Mouse (Mus musculus) MEL (cell line): ENCODE results near the gene Tatdn2.

Experiments
- CHD1 ChIP-seq: IDR thresholded peaks from 2 replicates; pipeline ENCODE4 v1.6.1; 2012; ENCODE audit warnings: low read depth, mild to moderate bottlenecking, inconsistent platforms, low read length, improper control_type of control experiment
- CTCF ChIP-seq, 3 experiments: IDR thresholded peaks in 2 of 3; conservative IDR thresholded peaks in 1 of 3; 2 replicates each; pipeline ENCODE4 v1.5.1; 2011 to 2012; ENCODE audit warnings: low read length in 3 of 3, low read depth in 2 of 3, mild to moderate bottlenecking in 2 of 3, improper control_type of control experiment in 1 of 3, inconsistent platforms in 1 of 3, mixed read lengths in 1 of 3, moderate library complexity in 1 of 3; ENCODE audit not compliant: control insufficient read depth in 1 of 3, insufficient read depth in 1 of 3, poor library complexity in 1 of 3, severe bottlenecking in 1 of 3
- GATA1 ChIP-seq: IDR thresholded peaks from 2 replicates; pipeline ENCODE4 v1.6.1; 2011; ENCODE audit warnings: low read depth, low read length, improper control_type of control experiment
- POLR2A ChIP-seq, 2 experiments: IDR thresholded peaks; 2 replicates each; pipeline ENCODE4 v1.6.1; 2011 to 2012; ENCODE audit warnings: low read length in 2 of 2, mild to moderate bottlenecking in 2 of 2, control low read depth in 1 of 2, improper control_type of control experiment in 1 of 2, low read depth in 1 of 2, moderate library complexity in 1 of 2; ENCODE audit not compliant: control insufficient read depth in 1 of 2, insufficient read depth in 1 of 2, poor library complexity in 1 of 2
- SMC3 ChIP-seq: IDR thresholded peaks from 2 replicates; pipeline ENCODE4 v1.6.1; 2011; ENCODE audit warnings: low read depth, low read length, improper control_type of control experiment
- TCF12 ChIP-seq: IDR thresholded peaks from 2 replicates; pipeline ENCODE4 v1.6.1; 2014; ENCODE audit warnings: low read depth, mild to moderate bottlenecking, inconsistent platforms, low read length, improper control_type of control experiment, moderate library complexity

GRCm38 (mm10) chr6:113653551-113653950 is 43.3 kb upstream of the Tatdn2 start:
- TF ChIP-seq CTCF (IDR thresholded peaks at IDR 0.05 in 2 of 3, conservative IDR thresholded peaks at IDR 0.05 in 1 of 3; ENCODE audit: control insufficient read depth in 1 of 3, insufficient read depth in 1 of 3, low read depth in 2 of 3, low read length in 3 of 3, poor library complexity in 1 of 3, severe bottlenecking in 1 of 3): no peak
- no peak for TF ChIP-seq SMC3
- TF ChIP-seq CHD1: no peak
- TF ChIP-seq GATA1: no peak
- TF ChIP-seq TCF12: no peak
- no peak for TF ChIP-seq POLR2A (IDR thresholded peaks at IDR 0.05; ENCODE audit: control insufficient read depth in 1 of 2, insufficient read depth in 1 of 2, low read depth in 1 of 2, low read length in 2 of 2, poor library complexity in 1 of 2)
